Mouse (Mus musculus) mouse embryonic stem cell (cell line): Measurements from ENCODE around the gene Traf3ip3.

ENCODE experiments used
- in situ Hi-C, 2 experiments: fragments of 300-500 bp; cut with MboI; formaldehyde crosslinking; loops; 1 replicate in 1 of 2; 3 replicates in 1 of 2; pipeline ENCODE4 v1.14.3; 2019 to 2020; ENCODE audit warnings: low sequenced_read_pairs in 2 of 2, low pct_unique_long_range_greater_than_20kb in 1 of 2, mixed read lengths in 1 of 2; ENCODE audit not compliant: unreplicated experiment in 1 of 2

Gene Traf3ip3

DNA sequence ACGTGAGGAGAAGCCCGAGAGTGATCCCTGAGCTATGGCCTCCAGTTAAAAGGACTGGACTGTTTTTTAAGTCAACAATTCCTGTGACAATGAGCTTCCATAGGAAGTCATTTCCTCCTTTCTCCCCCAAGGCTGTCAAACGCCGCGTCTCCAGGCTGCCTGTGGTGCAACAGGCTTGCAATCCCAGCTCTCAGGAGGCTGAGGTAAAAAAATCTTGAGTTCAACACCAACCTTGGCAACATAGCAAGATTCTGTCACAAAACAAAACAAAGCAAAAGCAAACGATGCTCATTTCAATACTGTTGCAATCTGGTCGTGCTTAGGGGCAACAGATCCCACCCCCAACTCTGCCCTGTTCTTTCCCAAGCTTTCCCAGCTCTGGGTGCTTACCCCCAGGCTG is 63.4 kb downstream of the Traf3ip3 start:
- in situ Hi-C loops, result no loop called here

DNA sequence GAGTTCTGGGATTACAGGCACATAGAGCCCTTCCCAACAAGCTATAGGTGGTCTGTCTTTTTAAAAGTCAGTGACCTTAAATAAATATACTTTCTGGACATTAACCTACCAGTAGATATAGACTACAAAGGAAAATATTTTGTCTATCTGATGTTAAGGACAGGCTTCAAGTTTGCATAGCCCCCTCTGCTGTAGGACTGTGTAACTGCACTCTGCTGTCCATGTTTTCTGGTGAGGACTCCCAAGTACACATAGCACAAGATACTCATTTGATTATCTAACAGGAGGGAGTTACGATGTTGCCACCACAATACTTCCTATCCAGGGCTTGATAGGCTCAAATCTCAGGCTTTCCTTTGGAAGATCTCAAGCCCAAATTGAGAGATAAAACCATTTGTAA is 67.8 kb downstream of the Traf3ip3 start:
- in situ Hi-C loops, result no loop called here

DNA sequence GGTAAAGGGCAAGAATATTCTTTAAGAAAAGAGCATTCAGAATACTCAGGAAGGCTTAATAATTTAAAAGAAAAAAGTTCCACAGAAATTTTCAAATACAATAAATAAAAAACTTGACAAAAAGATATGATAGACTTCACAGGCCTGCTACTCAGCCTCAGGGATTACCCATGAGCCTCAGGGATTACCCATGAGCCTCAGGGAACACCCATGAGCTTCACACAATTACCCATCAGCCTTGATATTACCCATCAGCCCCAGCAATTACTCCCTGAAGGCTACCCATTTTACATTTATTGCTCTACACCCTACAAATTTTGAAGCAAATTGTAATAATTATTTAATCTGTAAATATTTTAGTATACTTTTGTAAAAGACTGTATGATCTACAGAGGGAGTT is 69.1 kb downstream of the Traf3ip3 start:
- in situ Hi-C loops, result no loop called here

DNA sequence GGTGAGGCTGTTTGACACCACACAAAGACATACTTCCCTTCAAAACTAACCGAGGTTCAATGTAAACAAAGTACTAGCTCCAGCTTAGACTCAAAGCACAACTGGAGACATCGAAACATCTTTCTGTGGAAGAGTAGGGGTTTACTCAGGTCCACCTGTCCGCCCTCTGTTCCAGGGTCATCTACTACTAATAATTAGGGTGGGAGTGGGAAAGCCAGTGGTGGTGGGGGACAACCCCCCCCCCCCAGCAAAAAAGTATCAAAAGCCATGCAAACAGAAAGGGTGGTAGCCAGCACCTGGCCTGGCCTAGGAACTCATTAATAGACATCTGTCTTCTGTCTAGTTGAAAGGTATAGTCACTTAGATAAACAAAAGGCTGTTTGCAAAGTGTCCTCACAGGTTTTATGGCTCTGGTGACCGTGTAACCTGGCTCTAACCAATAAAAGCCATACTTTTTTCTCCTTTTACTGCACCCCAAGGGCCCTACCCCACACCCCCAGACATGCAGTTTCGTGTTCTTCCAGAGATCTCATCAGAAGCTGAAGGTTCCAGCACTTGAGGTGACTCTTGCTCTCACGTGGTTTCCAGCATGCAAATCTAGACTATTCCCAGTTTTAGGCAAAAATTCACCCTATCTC is 70.1 kb downstream of the Traf3ip3 start:
- in situ Hi-C loops, result no loop called here

DNA sequence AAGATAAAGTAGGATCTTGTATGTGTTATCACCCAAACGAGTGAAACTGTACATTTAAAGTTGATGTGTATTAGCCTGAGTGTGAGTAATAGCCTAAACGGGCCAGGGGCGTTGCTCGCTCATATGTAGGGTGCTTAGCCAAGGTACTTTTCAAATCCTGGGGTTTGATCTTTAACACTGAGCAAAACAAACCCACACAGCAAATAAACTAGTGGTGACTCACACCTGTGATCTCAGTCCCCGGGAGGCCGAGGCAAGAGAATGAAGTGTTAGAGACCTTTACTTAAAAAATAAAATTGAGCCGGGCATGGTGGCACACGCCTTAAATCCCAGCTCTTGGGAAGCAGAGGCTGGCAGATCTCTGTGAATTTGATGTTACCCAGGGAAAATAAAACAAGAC is 70.7 kb downstream of the Traf3ip3 start:
- in situ Hi-C loops, result no loop called here

DNA sequence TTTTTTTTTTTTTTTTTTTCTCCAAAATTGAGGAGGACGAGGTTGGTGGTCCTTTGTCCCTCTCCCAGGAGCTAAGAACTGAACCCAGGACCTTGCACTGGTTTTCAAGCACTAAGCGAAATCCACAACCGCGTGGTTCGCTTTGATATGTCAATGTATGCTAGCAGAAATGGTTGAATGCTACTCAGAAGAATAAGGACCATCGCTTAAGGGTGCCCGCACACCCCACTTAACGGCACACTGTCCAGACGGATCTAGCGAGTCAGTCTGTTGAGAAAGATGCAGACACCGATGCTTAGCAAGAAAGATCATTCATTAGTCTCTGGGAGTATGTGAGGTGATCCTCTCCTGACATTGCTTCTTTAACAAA is 71.1 kb downstream of the Traf3ip3 start:
- in situ Hi-C loops, result no loop called here

DNA sequence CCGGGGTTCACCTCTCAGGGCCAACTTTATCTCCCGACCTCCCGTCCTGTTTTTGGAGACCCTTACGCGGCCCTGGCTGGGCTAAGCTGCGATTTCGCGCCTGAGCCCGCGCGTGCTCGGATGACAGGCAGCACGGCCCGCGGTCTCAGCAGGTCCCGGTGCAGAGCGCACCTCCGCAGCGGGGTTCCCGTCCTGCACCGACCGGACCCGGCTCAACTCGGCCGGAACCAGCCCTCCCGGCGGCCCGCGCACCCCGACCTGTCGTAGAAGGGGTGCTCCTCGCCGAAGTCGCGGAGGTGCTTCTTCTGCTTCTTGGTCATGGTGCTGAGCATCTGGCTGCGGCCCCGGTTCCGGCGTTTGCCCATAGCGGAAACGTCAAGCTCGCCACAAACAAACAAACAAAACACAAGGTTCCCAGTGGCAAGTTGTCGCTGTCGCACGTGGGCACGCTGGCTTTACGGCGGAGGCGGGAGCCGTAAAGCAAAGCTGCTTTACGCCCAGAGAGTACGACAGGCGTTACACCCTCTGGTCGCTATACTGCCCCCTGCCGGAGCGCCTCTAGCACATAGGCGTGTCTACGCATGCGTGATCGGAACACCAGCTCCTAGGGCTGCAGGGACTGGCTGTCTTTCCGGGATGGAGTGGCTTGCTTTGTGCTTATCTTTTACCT is 71.6 kb downstream of the Traf3ip3 start, which contains the start of gene Diexf:
Diexf (minus strand) TSS at position 487 of the 670 bp plus-strand sequence.
- in situ Hi-C loops, result no loop called here

DNA sequence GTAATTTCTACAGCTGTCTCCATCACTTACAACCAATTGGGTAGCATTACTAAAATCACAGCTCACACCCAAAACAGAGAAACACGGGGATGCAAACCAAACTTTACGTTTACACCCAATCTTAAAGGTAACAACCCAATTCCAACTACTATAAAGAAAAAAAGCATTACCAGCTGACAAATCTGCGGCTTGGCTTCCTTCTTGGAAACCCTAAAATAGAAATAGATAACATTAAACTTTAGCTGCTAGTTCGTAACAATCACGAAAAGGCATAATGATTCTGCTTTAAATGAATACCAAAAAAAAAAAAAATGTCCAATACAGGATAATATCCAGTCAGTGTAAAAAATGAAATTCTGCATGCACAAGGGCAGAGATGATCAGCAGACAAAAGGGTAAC is 72.2 kb downstream of the Traf3ip3 start:
- in situ Hi-C loops, result no loop called here

DNA sequence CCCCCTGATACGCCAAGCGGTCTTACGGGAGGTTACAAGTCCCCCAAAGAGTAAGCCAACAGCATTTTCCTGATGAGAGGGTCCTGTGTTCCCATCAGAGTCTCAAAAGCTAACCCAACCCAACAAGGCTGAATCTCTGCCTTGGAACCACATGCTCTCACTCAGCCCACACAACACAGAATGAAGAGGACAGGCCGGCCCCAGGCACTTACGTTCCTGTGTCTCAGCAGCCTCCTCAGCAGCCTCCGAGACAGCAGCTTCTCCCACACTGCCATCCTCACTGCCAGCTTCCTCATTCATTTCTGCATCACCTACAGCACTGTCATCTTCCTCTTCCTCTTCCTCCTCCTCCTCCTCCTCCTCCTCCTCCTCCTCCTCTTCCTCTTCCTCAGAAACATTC is 73.4 kb downstream of the Traf3ip3 start:
- in situ Hi-C loops, result no loop called here

DNA sequence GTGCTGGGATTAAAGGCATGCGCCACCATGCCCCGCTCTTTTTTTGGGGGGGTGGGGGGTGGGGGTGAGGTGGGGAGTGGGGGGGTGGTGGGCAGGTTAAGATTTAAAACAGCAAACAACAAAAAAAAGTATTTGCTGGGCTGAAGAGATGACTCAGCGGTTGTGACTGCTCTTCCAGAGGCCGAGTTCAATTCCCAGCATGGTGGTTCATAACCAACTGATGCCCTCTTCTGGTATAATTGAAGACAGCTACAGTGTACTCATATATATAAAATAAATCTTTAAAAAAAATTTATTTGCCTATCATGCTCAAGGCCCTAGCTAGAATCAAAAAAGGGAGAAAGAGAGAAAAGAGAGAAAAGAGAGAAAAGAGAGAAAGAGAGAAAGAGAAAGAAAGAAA is 75.7 kb downstream of the Traf3ip3 start:
- in situ Hi-C loops, result no loop called here
